Mouse (Mus musculus): ENCODE measurements around the gene Thap12.

Thap12 gene

DNA sequence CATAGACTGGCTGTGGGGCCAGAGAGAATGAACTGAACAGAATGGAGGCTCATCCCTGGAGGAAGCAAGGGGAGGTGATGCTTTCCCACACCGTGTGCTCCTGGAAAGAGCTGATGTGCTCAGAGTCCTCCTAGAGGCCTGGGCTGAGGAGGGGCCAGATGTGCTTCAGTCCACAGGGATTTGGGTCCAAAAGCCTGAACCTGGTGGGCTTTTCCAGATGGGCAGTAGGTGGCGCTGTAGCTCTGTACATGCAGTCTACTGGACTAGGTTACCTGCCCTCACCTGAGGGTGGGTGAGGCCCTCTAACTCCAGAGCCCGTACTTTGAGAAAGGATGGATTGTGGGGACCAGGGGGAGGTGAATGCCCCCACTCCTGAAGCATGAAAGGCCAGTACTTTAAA, 40.4 kb downstream of the Thap12 start:
- in situ Hi-C loops (cut with MboI; ENCODE audit: unreplicated experiment in 2 of 2) = loop anchor here (5.0 to 10.0 kb wide), 3 partner anchors 94 to 411 kb away; partner anchors contain the start of gene Wnt11 (in 2 of the 2)

- in situ Hi-C loops (cut with MboI; ENCODE audit: unreplicated experiment in 2 of 2) = loop anchor here in 1 of 2 experiments (10.0 kb wide), 1 partner anchor 404 kb away; no protein-coding TSS in a partner anchor
Measured at GRCm38 (mm10) chr7:98750404-98750803, 47.5 kb downstream of the Thap12 start.

DNA sequence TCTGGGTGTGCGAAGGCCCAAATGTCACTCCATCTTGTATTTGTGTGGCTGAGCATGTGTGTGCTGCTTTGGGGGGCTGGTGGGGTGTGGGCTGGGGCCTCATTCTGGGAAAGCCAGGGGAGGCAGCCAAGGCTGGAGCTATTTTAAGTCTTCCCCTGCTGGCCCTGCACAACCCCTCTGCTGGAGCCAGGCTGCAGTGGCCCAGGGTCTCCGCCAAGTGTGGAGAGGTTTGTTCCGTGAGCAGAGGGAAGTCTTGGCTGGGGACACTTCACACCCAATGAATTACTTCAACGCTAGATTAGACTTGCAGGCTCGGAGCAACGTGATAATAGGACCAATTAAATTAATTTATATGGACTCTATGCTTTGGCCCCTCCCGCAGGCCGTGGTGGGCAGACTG, 49.8 kb downstream of the Thap12 start:
- in situ Hi-C loops (cut with MboI; ENCODE audit: unreplicated experiment in 2 of 2) = loop anchor here in 1 of 2 experiments (10.0 kb wide), 1 partner anchor 402 kb away; no protein-coding TSS in a partner anchor

GRCm38 (mm10) chr7:98756050-98756449, 53.1 kb downstream of the Thap12 start:
- in situ Hi-C loops (cut with MboI; ENCODE audit: unreplicated experiment in 2 of 2) = loop anchor here (5.0 to 10.0 kb wide), 2 partner anchors 321 to 399 kb away; no protein-coding TSS in a partner anchor

- in situ Hi-C loops (cut with MboI; ENCODE audit: unreplicated experiment in 2 of 2) = loop anchor here (5.0 to 10.0 kb wide), 2 partner anchors 321 to 398 kb away; no protein-coding TSS in a partner anchor
Measured at GRCm38 (mm10) chr7:98756556-98756955, 53.7 kb downstream of the Thap12 start.

DNA sequence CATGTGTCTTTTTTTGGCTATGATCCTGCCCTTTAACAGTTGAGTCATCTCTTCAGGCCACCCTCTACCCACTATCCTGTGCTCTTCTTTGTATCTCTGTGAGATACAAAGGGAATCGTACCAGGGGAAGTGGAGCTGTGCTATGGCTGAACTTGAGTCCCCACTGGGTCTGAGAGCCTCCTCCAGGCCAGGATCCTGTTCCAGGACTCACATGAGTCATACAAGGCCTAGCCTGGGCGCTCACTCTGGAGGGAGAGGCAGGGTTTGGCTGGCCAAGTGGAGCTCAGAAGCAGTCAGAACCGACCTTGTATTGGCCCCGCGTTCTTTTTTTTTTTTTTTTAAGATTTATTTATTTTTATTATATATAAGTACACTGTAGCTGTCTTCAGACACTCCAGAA, 57.2 kb downstream of the Thap12 start:
- in situ Hi-C loops (cut with MboI; ENCODE audit: unreplicated experiment in 2 of 2) = no loop called here

DNA sequence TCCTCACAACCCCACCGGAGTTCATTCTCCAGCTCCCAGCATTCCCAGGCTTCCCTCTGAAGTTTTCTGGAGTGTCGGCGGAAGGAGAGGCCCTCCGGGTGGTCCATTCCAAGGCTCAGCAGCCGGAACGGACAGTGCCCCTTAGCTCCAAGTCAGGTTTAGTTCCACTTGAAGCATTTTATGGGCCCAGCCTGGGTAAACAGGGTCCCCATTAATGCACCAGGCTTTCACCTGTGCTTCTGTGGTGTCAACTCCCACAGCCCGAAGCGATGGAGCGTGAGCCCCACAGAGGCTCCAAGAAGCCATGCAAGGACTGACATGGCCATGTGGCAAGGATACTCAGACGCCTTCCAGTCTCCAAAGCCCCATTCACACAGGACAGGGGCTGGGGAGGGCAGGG, 61.0 kb downstream of the Thap12 start:
- in situ Hi-C loops (cut with MboI; ENCODE audit: unreplicated experiment in 2 of 2) = no loop called here

DNA sequence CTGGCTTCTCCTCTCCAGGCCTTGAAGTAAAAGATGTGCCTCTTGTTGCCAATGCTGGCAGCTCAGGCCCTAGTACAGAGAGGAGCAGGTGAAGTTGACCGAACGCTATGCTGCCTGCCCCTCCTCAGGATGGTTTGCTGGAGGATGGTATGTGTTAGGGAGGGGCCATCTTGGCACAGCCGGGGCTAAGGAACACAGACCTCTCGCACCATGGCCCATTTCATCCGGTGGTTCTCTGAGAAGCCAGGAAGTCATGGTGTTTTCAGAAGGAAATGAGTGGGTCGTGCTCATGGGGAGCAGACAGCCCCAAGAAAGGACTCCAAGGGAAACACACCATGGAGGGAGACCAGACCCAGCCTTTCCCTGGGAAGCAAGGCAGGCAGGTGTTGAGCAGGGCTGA, 64.4 kb downstream of the Thap12 start:
- in situ Hi-C loops (cut with MboI; ENCODE audit: unreplicated experiment in 2 of 2) = no loop called here

All from v-Abl transformed pro-B cells (cell line).